Mouse (Mus musculus): ENCODE data around the gene Zfp541. TPM values are rescaled to one million over a fixed set of nuclear protein-coding genes. Genes with fewer than 3 reads are reported as not detected.

The Zfp541 gene
- total RNA-seq, 2 experiments from 2014 or later: 0.59 to 1.1 TPM

DNA sequence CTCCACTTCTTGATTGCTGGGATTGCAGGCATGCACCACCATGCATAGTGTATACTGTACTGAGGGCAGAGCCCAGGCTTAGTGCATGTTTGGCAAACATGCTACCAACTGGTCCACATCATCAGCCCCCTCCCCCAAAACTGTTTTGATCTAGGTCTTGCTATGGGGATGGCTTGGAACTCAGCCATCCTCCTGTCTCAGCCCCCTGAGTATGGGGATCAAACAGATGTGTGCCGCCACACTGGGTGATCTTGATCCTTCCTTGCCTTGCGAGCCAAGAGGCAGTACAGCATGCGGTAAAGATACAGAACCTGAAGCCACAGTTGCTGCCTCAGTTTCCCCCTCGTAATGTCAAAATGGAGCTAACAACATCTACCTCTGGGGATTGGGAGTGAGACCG lies 67.3 kb downstream of the Zfp541 start:
- no peak for TF ChIP-seq CTCF (conservative IDR thresholded peaks at IDR 0.05)
- DNase-seq (ENCODE audit: low spot score in 2 of 2): no peak

GRCm38 (mm10) chr7:16129421-16129845 lies 67.8 kb downstream of the Zfp541 start, which contains the start of gene Slc8a2:
TSS of gene Slc8a2 (plus strand) at chr7:16129826.
- peak within 1 kb of the TSS; percentile 84 for H3K4me3 ChIP-seq
- peak; percentile 88 to 93 for DNase-seq (ENCODE audit: low spot score in 2 of 2)
- H3K27ac ChIP-seq: peak within 1 kb of the TSS; percentile 99
- no peak for TF ChIP-seq CTCF (conservative IDR thresholded peaks at IDR 0.05)

More for the DNA sequence above, 67.3 kb downstream of the Zfp541 start:
- Histone ChIP-seq H3K27ac (peak overlapping the region; percentile 99), H3K4me3 (peak overlapping the region; percentile 84; the same call in 1 of the 2 replicates)

GRCm38 (mm10) chr7:16129846-16130691 lies 68.5 kb downstream of the Zfp541 start:
- Histone ChIP-seq H3K27ac (peak overlapping the region; percentile 99), H3K4me3 (peak overlapping the region; percentile 84)
- no peak; the same call in 1 of the 2 replicates for TF ChIP-seq CTCF (conservative IDR thresholded peaks at IDR 0.05)
- DNase-seq (ENCODE audit: low spot score in 2 of 2): peak; percentile 65 to 67

DNA sequence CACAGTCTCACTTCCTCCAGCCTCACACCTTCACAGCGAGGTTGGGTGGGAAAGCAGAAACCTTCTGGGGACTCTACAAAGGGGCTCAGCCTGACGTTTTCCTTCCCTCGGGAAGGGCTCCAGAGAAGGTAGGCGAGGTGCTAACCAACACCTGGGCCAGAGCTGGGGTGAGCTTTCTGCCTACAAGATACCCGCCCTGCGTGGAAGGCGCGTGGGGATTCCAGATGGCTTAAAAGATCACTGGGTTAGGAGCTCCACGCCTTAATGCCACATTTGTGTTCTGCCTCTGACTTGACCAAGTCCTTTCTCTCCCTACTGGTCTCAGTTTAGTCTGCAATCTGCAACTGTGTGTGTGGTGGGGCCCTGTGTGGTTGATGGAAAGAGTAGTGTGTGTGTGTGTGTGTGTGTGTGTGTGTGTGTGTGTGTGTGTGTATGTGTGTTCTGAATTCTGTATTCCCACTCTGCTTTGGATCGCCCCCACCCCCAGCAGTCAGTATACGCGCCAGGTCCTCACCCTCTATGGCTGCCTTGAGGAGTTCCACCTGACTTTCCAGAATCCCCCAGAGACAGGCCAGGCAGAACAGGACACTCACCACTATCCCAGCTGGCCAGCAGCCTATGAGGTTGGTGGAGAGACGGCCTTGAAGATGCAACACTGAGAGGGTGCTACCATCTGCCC lies 69.5 kb downstream of the Zfp541 start:
- peak overlapping the region; percentile 99 for H3K27ac ChIP-seq
- no peak for DNase-seq (ENCODE audit: low spot score in 2 of 2)
- peak overlapping the region; percentile 84 for H3K4me3 ChIP-seq
- no peak for TF ChIP-seq CTCF (conservative IDR thresholded peaks at IDR 0.05)

DNA sequence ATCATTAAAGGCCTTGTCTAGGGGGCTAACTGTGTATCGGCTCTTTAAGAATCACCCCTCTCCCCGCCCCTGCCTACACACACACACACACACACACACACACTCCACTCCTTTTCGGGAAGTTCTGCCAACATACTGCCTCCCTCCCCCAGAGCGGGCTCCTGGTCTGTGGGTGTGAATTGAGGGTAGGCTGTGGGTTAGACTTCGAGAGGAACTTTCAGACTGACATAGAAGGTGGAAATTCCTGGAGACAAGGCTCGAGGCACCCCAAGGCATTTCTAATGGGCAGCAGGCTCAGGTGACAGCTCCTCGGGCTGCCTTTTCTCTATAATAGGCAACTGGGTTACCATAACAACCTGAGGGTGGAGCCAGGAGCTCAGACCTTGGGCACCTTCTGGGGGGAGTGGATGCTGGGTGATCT lies 70.6 kb downstream of the Zfp541 start:
- Histone ChIP-seq H3K27ac (peak overlapping the region; percentile 91), H3K4me3 (peak overlapping the region; percentile 52)
- peak in 1 of 2 experiments; percentile 58 for DNase-seq (ENCODE audit: low spot score in 2 of 2)
- TF ChIP-seq CTCF (conservative IDR thresholded peaks at IDR 0.05): no peak

- no peak for TF ChIP-seq CTCF (conservative IDR thresholded peaks at IDR 0.05)
- no peak for DNase-seq (ENCODE audit: low spot score in 2 of 2)
- H3K27ac ChIP-seq: peak overlapping the region; percentile 91
- peak overlapping the region; percentile 52 for H3K4me3 ChIP-seq
Observed at GRCm38 (mm10) chr7:16132926-16133325, 71.3 kb downstream of the Zfp541 start.

GRCm38 (mm10) chr7:16133691-16134090 lies 72.1 kb downstream of the Zfp541 start:
- TF ChIP-seq CTCF (conservative IDR thresholded peaks at IDR 0.05): no peak
- H3K27ac ChIP-seq: peak overlapping the region; percentile 91
- H3K4me3 ChIP-seq: peak overlapping the region; percentile 52
- DNase-seq (ENCODE audit: low spot score in 2 of 2): no peak

- no peak for DNase-seq (ENCODE audit: low spot score in 2 of 2)
- peak overlapping the region; percentile 91; the same call in 1 of the 2 replicates for H3K27ac ChIP-seq
- TF ChIP-seq CTCF (conservative IDR thresholded peaks at IDR 0.05): 0 out of 2 replicates have a peak, but pooled peaks have one; percentile 5
- H3K4me3 ChIP-seq: peak overlapping the region; percentile 52
Observed at GRCm38 (mm10) chr7:16134951-16135392, 73.4 kb downstream of the Zfp541 start.

Other genes starting within 250 kb of the Zfp541 start
- gene Obox6, start 222.1 kb upstream of the Zfp541 start, total RNA-seq (2021): not detected
- gene Crx, start 181.8 kb upstream of the Zfp541 start, total RNA-seq (2021): not detected
- not detected for gene Crxos, start 179.2 kb upstream of the Zfp541 start, total RNA-seq (2021)
- 1,000 to 10,000 TPM; 1,462 to 1,494 TPM for gene Selenow, start 139.4 kb upstream of the Zfp541 start, total RNA-seq (2021)
- gene Nop53, start 115.7 kb upstream of the Zfp541 start, total RNA-seq (2021): 100 to 1,000 TPM; 115 to 121 TPM
- 1 to 10 TPM; 6.7 to 7.3 TPM for gene Ehd2, start 94.2 kb upstream of the Zfp541 start, total RNA-seq (2021)
- gene Bicra, start 13.9 kb upstream of the Zfp541 start, total RNA-seq (2021): 10 to 100 TPM; 20.8 to 22.8 TPM
- gene Napa, start 36.6 kb downstream of the Zfp541 start, total RNA-seq (2021): 100 to 1,000 TPM; 309 to 325 TPM
- gene Kptn, start 58.1 kb downstream of the Zfp541 start, total RNA-seq (2021): 10 to 100 TPM; 39.4 to 47.0 TPM
- gene Slc8a2, start 68.0 kb downstream of the Zfp541 start, total RNA-seq (2021): 100 to 1,000 TPM; 305 to 320 TPM
- gene Meis3, start 113.3 kb downstream of the Zfp541 start, total RNA-seq (2021): 10 to 100 TPM; 37.3 to 38.6 TPM
- gene Dhx34, start 160.2 kb downstream of the Zfp541 start, total RNA-seq (2021): 10 to 100 TPM; 12.3 to 12.4 TPM
- under 1 TPM; 0.39 to 0.59 TPM for gene C5ar2, start 182.3 kb downstream of the Zfp541 start, total RNA-seq (2021)
- 1 to 10 TPM in 1 of 2 experiments, under 1 TPM in 1; 0.90 to 2.6 TPM for gene C5ar1, start 197.7 kb downstream of the Zfp541 start, total RNA-seq (2021)
- gene Inafm1, start 211.8 kb downstream of the Zfp541 start, total RNA-seq (2021): 10 to 100 TPM; 32.0 to 35.5 TPM
- gene Ccdc9, start 225.0 kb downstream of the Zfp541 start, total RNA-seq (2021): 10 to 100 TPM; 79.7 to 81.0 TPM
- gene Bbc3, start 246.6 kb downstream of the Zfp541 start, total RNA-seq (2021): 10 to 100 TPM; 12.5 to 14.9 TPM

Data from layer of hippocampus, adult 2 months (tissue).